Mouse (Mus musculus) liver, postnatal 0 days (tissue): ENCODE data around the gene Tor1b. TPM values are rescaled to one million over a fixed set of nuclear protein-coding genes. Genes with fewer than 3 reads are reported as not detected.
"Not testable (repeated sequence)": the region's sequence is repeated elsewhere in the genome, so short reads cannot be mapped to it uniquely, and the experiment has no call there.

Source experiments
- ATAC-seq: fragments of 200-750 bp; cut with Nextera tagmentation; 2 replicates; pipeline ENCODE4 v1.8.0; 2017; ENCODE audit warnings: mild to moderate bottlenecking, moderate library complexity
- DNase-seq: peaks from one replicate; pipeline ENCODE4 v3.0.0-alpha.2; 2016
- H3K27ac ChIP-seq: fragments of 300-500 bp; sonication (generic); 2 replicates; pipeline ENCODE4 v1.5.1; 2014; ENCODE audit warnings: antibody characterized with exemption, moderate library complexity, mild to moderate bottlenecking, low read depth
- H3K27me3 ChIP-seq: fragments of 300-500 bp; sonication (generic); 2 replicates; pipeline ENCODE4 v1.6.1; 2014; ENCODE audit warnings: low read length, control low read depth, mixed read lengths; ENCODE audit not compliant: insufficient read depth
- H3K36me3 ChIP-seq: fragments of 300-500 bp; sonication (generic); replicated peaks from 2 replicates; pipeline ENCODE4 v1.6.1; 2014; ENCODE audit warnings: mild to moderate bottlenecking, control low read depth, low read length, moderate library complexity, mixed read lengths; ENCODE audit not compliant: insufficient read depth
- H3K4me1 ChIP-seq: fragments of 300-500 bp; sonication (generic); 2 replicates; pipeline ENCODE4 v1.6.1; 2014; ENCODE audit warnings: antibody characterized with exemption, mild to moderate bottlenecking, control low read depth; ENCODE audit not compliant: insufficient read depth
- H3K4me2 ChIP-seq: fragments of 300-500 bp; sonication (generic); 2 replicates; pipeline ENCODE4 v1.6.1; 2014; ENCODE audit warnings: low read depth, mild to moderate bottlenecking, low read length, moderate library complexity, mixed read lengths
- H3K4me3 ChIP-seq: fragments of 300-500 bp; sonication (generic); 2 replicates; pipeline ENCODE4 v1.5.1; 2014; ENCODE audit warnings: low read depth, low read length
- H3K9ac ChIP-seq: fragments of 300-500 bp; sonication (generic); replicated peaks from 2 replicates; pipeline ENCODE4 v1.6.1; 2014; ENCODE audit warnings: mild to moderate bottlenecking, moderate library complexity
- H3K9me3 ChIP-seq: fragments of 300-500 bp; sonication (generic); 2 replicates; pipeline ENCODE4 v1.6.1; 2016; ENCODE audit warnings: mild to moderate bottlenecking, control low read depth, low read length, mixed read lengths
- CTCF ChIP-seq: sonication (generic); IDR thresholded peaks from 2 replicates; pipeline ENCODE4 v1.5.1; 2016; ENCODE audit warnings: antibody characterized with exemption, low read depth
- EP300 ChIP-seq: IDR thresholded peaks from 2 replicates; pipeline ENCODE4 v1.6.1; 2016; ENCODE audit warnings: antibody characterized with exemption, low read depth, mild to moderate bottlenecking
- WGBS: fragments of 180-500 bp; shearing (Covaris S2); extraction: QIAGEN DNeasy Blood & Tissue Kit; methylation state at CpG from one replicate; pipeline ENCODE4 v1.1.7; 2014; ENCODE audit not compliant: insufficient replicate concordance; 5-methylcytosine and 5-hydroxymethylcytosine counted together
- polyA plus RNA-seq: library from polyadenylated mRNA; unstranded; fragments of >200 nt; fragmentation: Nextera tagmentation; extraction: Ambion mirVana; gene quantifications from 2 replicates; pipeline ENCODE4 v1.2.1, GENCODE M21; 2015

Gene Tor1b
- polyA plus RNA-seq, 1 experiment from 2014 or later = 29.2 TPM

DNA sequence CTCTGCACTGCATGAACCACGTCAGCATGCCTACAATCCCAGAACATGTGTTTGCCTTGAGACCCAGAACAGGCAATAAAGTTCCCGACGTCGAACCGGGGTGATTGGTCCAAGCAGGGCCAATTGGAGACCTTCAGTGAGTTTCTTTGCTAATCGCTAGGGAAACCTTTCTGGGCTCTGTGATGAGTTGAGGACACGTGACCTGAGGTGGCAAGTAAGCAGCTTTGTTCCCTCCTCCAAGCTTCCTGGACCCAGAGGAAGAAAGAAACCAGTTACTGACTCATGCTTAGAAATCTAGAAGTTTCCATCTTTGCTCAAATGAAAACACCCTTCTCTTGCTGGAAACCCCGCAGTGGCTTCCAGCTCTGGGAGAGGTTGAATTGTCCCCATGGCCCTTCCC, 39.7 kb upstream of the Tor1b start:
- Histone ChIP-seq H3K27me3 (no peaks in the 10 kb centered on the region), H3K4me1 (no peaks in the 10 kb centered on the region), H3K9me3 (no peaks in the 10 kb centered on the region), H3K4me2 (no peak overlapping the region), H3K36me3 (no peaks in the 10 kb centered on the region), H3K9ac (no peak overlapping the region), H3K4me3 (no peak overlapping the region), H3K27ac (no peak overlapping the region)
- DNase-seq = no peak
- no peak for ATAC-seq
- TF ChIP-seq CTCF (no peak), EP300 (no peak)
- WGBS = 73% methylated on average over 8 of the region's 8 CpGs

DNA sequence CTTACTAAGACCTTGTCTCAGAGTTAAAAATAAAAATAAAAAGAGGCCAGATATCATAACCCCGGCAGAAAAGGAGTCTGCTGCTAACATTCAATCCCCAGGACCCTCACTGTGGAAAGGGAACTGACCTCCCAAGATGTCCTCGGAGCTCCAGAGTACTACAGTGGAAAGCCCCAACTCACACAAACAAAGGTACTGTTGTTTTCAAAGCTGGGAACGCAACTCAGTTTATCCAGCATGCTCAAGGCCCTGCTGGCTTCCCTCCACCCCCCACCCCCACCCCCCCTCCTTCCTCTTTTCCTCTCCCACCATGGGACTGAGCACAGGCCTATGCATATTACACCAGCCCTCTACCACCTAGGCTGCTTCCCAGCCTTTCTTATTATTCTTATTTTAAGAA, 37.9 kb upstream of the Tor1b start:
- H3K9me3 ChIP-seq = no peaks in the 10 kb centered on the region
- TF ChIP-seq EP300 (no peak), CTCF (no peak)
- no peak overlapping the region for H3K9ac ChIP-seq
- no peaks in the 10 kb centered on the region for H3K27me3 ChIP-seq
- H3K4me1 ChIP-seq = no peaks in the 10 kb centered on the region
- 51% methylated on average over 3 of the region's 3 CpGs for WGBS
- H3K36me3 ChIP-seq = no peaks in the 10 kb centered on the region
- DNase-seq = no peak
- ATAC-seq = no peak
- H3K4me3 ChIP-seq = no peak overlapping the region
- H3K4me2 ChIP-seq = no peak overlapping the region
- no peak overlapping the region for H3K27ac ChIP-seq

DNA sequence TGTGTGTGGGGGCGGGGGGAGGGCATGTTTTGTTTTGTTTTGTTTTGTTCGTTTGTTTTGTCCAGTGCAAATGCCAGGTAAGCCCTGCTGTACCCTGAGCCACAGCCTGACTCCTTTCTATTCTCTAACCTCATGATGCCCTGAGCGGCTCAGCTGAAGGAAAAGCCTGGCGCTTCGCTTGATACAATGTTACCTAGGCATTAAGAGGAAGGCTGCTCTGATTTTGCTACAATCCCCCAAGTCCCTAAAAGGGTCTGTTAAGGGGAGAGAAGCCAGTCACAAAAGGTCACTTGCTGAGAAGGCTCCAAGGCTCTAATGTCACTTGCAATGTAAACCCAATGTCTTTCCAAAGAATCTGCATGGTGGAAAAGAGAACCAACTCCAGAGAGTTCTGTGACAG, 37.4 kb upstream of the Tor1b start:
- H3K36me3 ChIP-seq = no peaks in the 10 kb centered on the region
- no peaks in the 10 kb centered on the region for H3K9me3 ChIP-seq
- H3K27me3 ChIP-seq = no peaks in the 10 kb centered on the region
- ATAC-seq = no peak
- no peak for DNase-seq
- H3K4me3 ChIP-seq = no peak overlapping the region
- TF ChIP-seq CTCF = no peak
- no peak overlapping the region for H3K4me2 ChIP-seq
- H3K9ac ChIP-seq = no peak overlapping the region
- no peak overlapping the region for H3K27ac ChIP-seq
- H3K4me1 ChIP-seq = no peaks in the 10 kb centered on the region
- WGBS = 76% methylated on average over 5 of the region's 5 CpGs

DNA sequence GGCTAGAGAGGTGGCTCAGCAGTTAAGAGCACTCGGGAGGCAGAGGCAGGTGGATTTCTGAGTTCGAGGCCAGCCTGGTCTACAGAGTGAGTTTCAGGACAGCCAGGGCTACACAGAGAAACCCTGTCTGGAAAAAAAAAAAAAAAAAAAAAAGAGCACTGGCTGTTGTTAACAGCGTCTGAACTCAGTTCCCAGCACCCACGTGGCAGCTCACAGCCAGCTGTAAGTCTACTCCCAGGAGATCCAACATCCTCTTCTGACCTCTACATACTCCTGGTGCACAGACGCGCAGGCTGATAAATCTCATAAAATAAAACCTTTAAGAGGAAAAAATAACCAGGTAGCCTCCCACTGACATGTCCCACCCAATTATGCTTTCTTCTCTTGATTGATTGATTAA, 36.8 kb upstream of the Tor1b start:
- not testable (repeated sequence) for H3K36me3 ChIP-seq, ATAC-seq, DNase-seq, H3K4me3 ChIP-seq, H3K9ac ChIP-seq, H3K4me2 ChIP-seq, H3K27me3 ChIP-seq, H3K4me1 ChIP-seq, H3K27ac ChIP-seq, H3K9me3 ChIP-seq
- WGBS = 85% methylated on average over 6 of the region's 6 CpGs

DNA sequence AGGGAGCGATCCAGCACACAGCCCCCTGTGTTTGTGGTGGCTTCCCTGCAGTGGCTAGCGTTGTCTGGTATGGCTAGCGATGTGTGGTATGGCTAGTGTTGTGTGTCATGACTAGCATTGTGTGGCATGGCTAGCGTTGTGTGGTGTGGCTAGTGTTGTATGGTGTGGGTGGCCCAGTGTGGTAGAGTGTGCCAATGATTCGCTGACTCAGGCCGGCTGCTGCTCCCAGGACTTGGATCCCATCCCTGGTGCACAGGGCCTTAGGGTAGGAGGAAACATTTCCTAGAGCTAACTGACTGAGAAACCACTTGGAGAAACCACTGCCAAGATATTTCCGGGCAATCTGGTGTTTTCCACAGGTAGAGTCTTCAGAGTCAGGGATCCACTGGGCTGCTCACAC, 35.1 kb upstream of the Tor1b start:
- no peak for ATAC-seq
- 77% methylated on average over 7 of the region's 7 CpGs for WGBS
- TF ChIP-seq EP300 = no peak
- no peak for TF ChIP-seq CTCF

DNA sequence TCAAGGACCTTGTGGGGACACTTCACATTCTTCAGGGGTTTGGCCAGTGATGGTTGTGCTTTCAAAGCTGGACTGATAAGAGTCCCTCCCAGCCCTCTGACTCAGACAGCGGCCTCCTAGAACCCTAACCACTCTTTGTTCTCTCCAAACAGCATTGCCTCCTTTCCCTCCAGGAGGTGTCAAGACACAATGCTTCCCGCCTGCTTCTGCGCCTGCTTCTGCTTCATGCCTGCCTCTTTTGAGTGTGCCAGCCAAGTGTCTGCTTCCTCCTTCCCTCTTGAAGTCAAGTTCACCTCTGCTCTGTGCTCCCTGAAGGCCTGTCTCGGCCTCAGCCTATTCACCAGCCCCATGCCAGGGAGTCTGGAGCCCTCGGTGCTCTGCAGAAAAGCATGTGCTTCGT, 34.6 kb upstream of the Tor1b start:
- Histone ChIP-seq H3K4me3 (no peak overlapping the region), H3K9me3 (no peaks in the 10 kb centered on the region), H3K36me3 (no peaks in the 10 kb centered on the region), H3K4me2 (no peak overlapping the region), H3K27me3 (no peaks in the 10 kb centered on the region), H3K27ac (no peak overlapping the region), H3K4me1 (no peaks in the 10 kb centered on the region), H3K9ac (no peak overlapping the region)
- 66% methylated on average over 6 of the region's 6 CpGs for WGBS
- DNase-seq = no peak
- ATAC-seq = no peak
- TF ChIP-seq EP300 = no peak
- no peak for TF ChIP-seq CTCF

More for the DNA sequence above, 35.1 kb upstream of the Tor1b start:
- H3K27ac ChIP-seq = no peak overlapping the region
- no peak overlapping the region for H3K4me2 ChIP-seq
- H3K4me3 ChIP-seq = no peak overlapping the region
- no peak overlapping the region for H3K9ac ChIP-seq
- H3K36me3 ChIP-seq = no peaks in the 10 kb centered on the region
- H3K9me3 ChIP-seq = no peaks in the 10 kb centered on the region
- no peak for DNase-seq
- no peaks in the 10 kb centered on the region for H3K27me3 ChIP-seq
- no peaks in the 10 kb centered on the region for H3K4me1 ChIP-seq

DNA sequence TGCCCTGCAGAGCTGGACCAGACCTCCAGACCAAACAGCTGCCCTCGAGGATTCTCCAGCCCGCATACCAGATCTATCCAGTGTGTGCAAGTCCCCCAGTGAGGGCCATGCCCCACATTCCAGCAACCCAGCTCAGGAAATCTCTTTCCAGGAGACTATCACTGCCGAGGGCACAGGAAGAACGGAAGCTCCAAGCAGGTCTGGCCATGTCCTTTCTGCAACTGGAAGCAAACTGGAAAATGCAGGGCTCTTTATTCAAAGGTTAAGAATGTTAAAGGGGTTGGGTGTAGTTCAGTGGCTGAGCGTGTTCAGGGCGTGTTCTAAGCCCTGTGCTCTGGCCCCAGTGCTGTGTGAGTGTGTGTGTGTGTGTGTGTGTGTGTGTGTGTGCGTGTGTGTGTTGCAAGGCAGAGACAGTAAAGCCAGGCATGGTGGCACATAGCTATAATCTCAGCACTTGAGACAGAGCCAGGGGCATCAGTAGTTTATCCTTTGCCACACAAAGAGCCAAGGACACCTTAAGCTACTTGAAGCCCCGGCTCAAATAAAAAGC, 33.9 kb upstream of the Tor1b start:
- H3K4me3 ChIP-seq = no peak overlapping the region
- DNase-seq = no peak
- H3K36me3 ChIP-seq = no peaks in the 10 kb centered on the region
- no peaks in the 10 kb centered on the region for H3K27me3 ChIP-seq
- H3K4me2 ChIP-seq = no peak overlapping the region
- 61% methylated on average over 8 of the region's 8 CpGs for WGBS
- no peak for ATAC-seq
- no peaks in the 10 kb centered on the region for H3K4me1 ChIP-seq
- H3K27ac ChIP-seq = no peak overlapping the region
- H3K9ac ChIP-seq = no peak overlapping the region
- TF ChIP-seq EP300 = no peak
- no peak for TF ChIP-seq CTCF
- no peaks in the 10 kb centered on the region for H3K9me3 ChIP-seq
